ENCODE assay signal across 28 mouse cellular contexts in genomic region chr6:35805738-35806137, GRCm38 (mm10).
"Had no signal": no experiment of that assay in that cellular context is flagged by ENCODE, and none has a peak within 500 bp of the region (broad histone marks: within the 10 kb centered on the region; RNA-seq: fewer than 3 reads in every experiment).

No protein-coding gene starts in this region.

- H3K4me3 ChIP-seq: gastrocnemius, adult 2 months; heart, adult 2 months; heart, embryonic 13.5 days; heart, embryonic 15.5 days; hindbrain, embryonic 10.5 days; hindbrain, embryonic 12.5 days; intestine, embryonic 15.5 days; layer of hippocampus, adult 2 months; left cerebral cortex, adult 2 months; limb, embryonic 10.5 days; limb, embryonic 12.5 days; liver, embryonic 13.5 days had no signal

- H3K27ac ChIP-seq: gastrocnemius, adult 2 months; heart, adult 2 months; heart, embryonic 13.5 days; heart, embryonic 15.5 days; hindbrain, embryonic 10.5 days; hindbrain, embryonic 12.5 days; hindbrain, embryonic 14.5 days; intestine, embryonic 15.5 days; layer of hippocampus, adult 2 months; left cerebral cortex, adult 2 months; limb, embryonic 10.5 days; liver, embryonic 13.5 days had no signal

- H3K4me2 ChIP-seq: heart, embryonic 11.5 days; heart, embryonic 13.5 days; heart, embryonic 15.5 days; hindbrain, embryonic 12.5 days; hindbrain, embryonic 14.5 days; intestine, embryonic 15.5 days; limb, embryonic 12.5 days; liver, embryonic 11.5 days; liver, embryonic 13.5 days had no signal

- H3K27me3 ChIP-seq: heart, embryonic 13.5 days; heart, embryonic 15.5 days; hindbrain, embryonic 12.5 days; intestine, embryonic 15.5 days; limb, embryonic 12.5 days; liver, embryonic 13.5 days had no signal

- DNase-seq: gastrocnemius, adult 2 months; gastrocnemius, postnatal 10 days; gastrocnemius, postnatal 25 days; heart, adult 11 months; heart, adult 2 months; heart, postnatal 14 days; heart, postnatal 36 days; kidney, adult 18-20 months; kidney, adult 8-10 months; kidney, postnatal 10 days; kidney, postnatal 25 days; kidney, postnatal 4 days; liver, embryonic 13.5 days had no signal

- H3K36me3 ChIP-seq: heart, embryonic 13.5 days; heart, embryonic 15.5 days; hindbrain, embryonic 10.5 days; hindbrain, embryonic 12.5 days; intestine, embryonic 15.5 days; limb, embryonic 10.5 days; limb, embryonic 12.5 days; liver, embryonic 13.5 days had no signal

- H3K4me1 ChIP-seq: heart, embryonic 13.5 days; heart, embryonic 15.5 days; hindbrain, embryonic 10.5 days; hindbrain, embryonic 12.5 days; intestine, embryonic 15.5 days; liver, embryonic 13.5 days had no signal

- H3K9me3 ChIP-seq: heart, embryonic 13.5 days; heart, embryonic 15.5 days; hindbrain, embryonic 10.5 days; hindbrain, embryonic 12.5 days; intestine, embryonic 15.5 days; limb, embryonic 10.5 days; limb, embryonic 12.5 days; liver, embryonic 13.5 days had no signal

- ATAC-seq: hindbrain, embryonic 16.5 days; inflammation-experienced regulatory T-cells, adult 6 months; intestine, embryonic 15.5 days; intestine, postnatal 0 days had no signal

- H3K9ac ChIP-seq: heart, embryonic 13.5 days; heart, embryonic 15.5 days; hindbrain, embryonic 12.5 days; hindbrain, embryonic 14.5 days; intestine, embryonic 15.5 days; limb, embryonic 12.5 days; liver, embryonic 13.5 days had no signal
